Mouse (Mus musculus): ENCODE measurements at regions not wholly inside any gene's neighbourhood (a gene's known extent, or its start where the extent isn't known, plus 50 kb on each side); places are given as distances from the start of the nearest gene placed in this dataset.
A peak's percentile ranks its signal among the peaks of the same experiment; 100 is the strongest.

- 47% methylated on average over 3 of the region's 3 CpGs for WGBS
- Histone ChIP-seq H3K4me3 (ENCODE audit: low read length) (no peak overlapping the region), H3K27ac (ENCODE audit: low read length) (no peak overlapping the region), H3K9ac (ENCODE audit: low read length) (no peak overlapping the region), H3K27me3 (ENCODE audit: control insufficient read depth, insufficient read depth, low read length) (no peaks in the 10 kb centered on the region), H3K9me3 (replicated peaks; ENCODE audit: control insufficient read depth, low read length) (no peaks in the 10 kb centered on the region), H3K4me1 (ENCODE audit: control insufficient read depth, insufficient read depth, low read length) (no peaks in the 10 kb centered on the region), H3K36me3 (ENCODE audit: control insufficient read depth, insufficient read depth) (no peaks in the 10 kb centered on the region), H3K4me2 (ENCODE audit: low read depth, low read length) (no peak overlapping the region)
- no peak for ATAC-seq (replicated peaks; ENCODE audit: extremely low read depth, insufficient read depth, low FRiP score)
Measured at GRCm38 (mm10) chr16:77252349-77252748, 238.8 kb downstream of the Usp25 start.

GRCm38 (mm10) chr16:77251422-77251821 is 237.9 kb downstream of the Usp25 start:
- H3K9me3 ChIP-seq (replicated peaks; ENCODE audit: control insufficient read depth, low read length) = no peaks in the 10 kb centered on the region
- no peaks in the 10 kb centered on the region for H3K4me1 ChIP-seq (ENCODE audit: control insufficient read depth, insufficient read depth, low read length)
- no peak overlapping the region for H3K27ac ChIP-seq (ENCODE audit: low read length)
- no peak overlapping the region for H3K4me3 ChIP-seq (ENCODE audit: low read length)
- 52% methylated on average over 3 of the region's 3 CpGs for WGBS
- H3K27me3 ChIP-seq (ENCODE audit: control insufficient read depth, insufficient read depth, low read length) = no peaks in the 10 kb centered on the region
- no peaks in the 10 kb centered on the region for H3K36me3 ChIP-seq (ENCODE audit: control insufficient read depth, insufficient read depth)
- H3K4me2 ChIP-seq (ENCODE audit: low read depth, low read length) = no peak overlapping the region
- ATAC-seq (replicated peaks; ENCODE audit: extremely low read depth, insufficient read depth, low FRiP score) = no peak
- H3K9ac ChIP-seq (ENCODE audit: low read length) = no peak overlapping the region

GRCm38 (mm10) chr16:77240876-77241275 is 227.4 kb downstream of the Usp25 start:
- H3K4me3 ChIP-seq (ENCODE audit: low read length) = no peak overlapping the region
- ATAC-seq (replicated peaks; ENCODE audit: extremely low read depth, insufficient read depth, low FRiP score) = no peak
- H3K4me1 ChIP-seq (ENCODE audit: control insufficient read depth, insufficient read depth, low read length) = 0 out of 2 replicates have a peak, but pooled peaks cover 2% of the 10 kb centered on the region
- no peaks in the 10 kb centered on the region for H3K36me3 ChIP-seq (ENCODE audit: control insufficient read depth, insufficient read depth)
- H3K27ac ChIP-seq (ENCODE audit: low read length) = no peak overlapping the region
- H3K9ac ChIP-seq (ENCODE audit: low read length) = no peak overlapping the region
- 73% methylated on average over 6 of the region's 6 CpGs for WGBS
- H3K4me2 ChIP-seq (ENCODE audit: low read depth, low read length) = no peak overlapping the region
- H3K9me3 ChIP-seq (replicated peaks; ENCODE audit: control insufficient read depth, low read length) = no peaks in the 10 kb centered on the region
- H3K27me3 ChIP-seq (ENCODE audit: control insufficient read depth, insufficient read depth, low read length) = no peaks in the 10 kb centered on the region

- no peak for ATAC-seq (replicated peaks; ENCODE audit: extremely low read depth, insufficient read depth, low FRiP score)
- WGBS = 68% methylated on average over 9 of the region's 9 CpGs
- Histone ChIP-seq H3K4me2 (ENCODE audit: low read depth, low read length) (no peak overlapping the region), H3K9ac (ENCODE audit: low read length) (no peak overlapping the region), H3K4me3 (ENCODE audit: low read length) (no peak overlapping the region), H3K36me3 (ENCODE audit: control insufficient read depth, insufficient read depth) (no peaks in the 10 kb centered on the region), H3K9me3 (replicated peaks; ENCODE audit: control insufficient read depth, low read length) (no peaks in the 10 kb centered on the region), H3K4me1 (ENCODE audit: control insufficient read depth, insufficient read depth, low read length) (0 out of 2 replicates have a peak, but pooled peaks cover 2% of the 10 kb centered on the region), H3K27me3 (ENCODE audit: control insufficient read depth, insufficient read depth, low read length) (no peaks in the 10 kb centered on the region), H3K27ac (ENCODE audit: low read length) (no peak overlapping the region)
Measured at GRCm38 (mm10) chr16:77239176-77239790, 225.8 kb downstream of the Usp25 start.

- H3K9ac ChIP-seq (ENCODE audit: low read length) = no peak overlapping the region
- 76% methylated on average over 13 of the region's 13 CpGs for WGBS
- H3K9me3 ChIP-seq (replicated peaks; ENCODE audit: control insufficient read depth, low read length) = no peaks in the 10 kb centered on the region
- no peak overlapping the region for H3K4me3 ChIP-seq (ENCODE audit: low read length)
- no peak overlapping the region for H3K4me2 ChIP-seq (ENCODE audit: low read depth, low read length)
- H3K27ac ChIP-seq (ENCODE audit: low read length) = no peak overlapping the region
- H3K4me1 ChIP-seq (ENCODE audit: control insufficient read depth, insufficient read depth, low read length) = 0 out of 2 replicates have a peak, but pooled peaks cover 2% of the 10 kb centered on the region
- no peak for ATAC-seq (replicated peaks; ENCODE audit: extremely low read depth, insufficient read depth, low FRiP score)
- H3K36me3 ChIP-seq (ENCODE audit: control insufficient read depth, insufficient read depth) = no peaks in the 10 kb centered on the region
- no peaks in the 10 kb centered on the region for H3K27me3 ChIP-seq (ENCODE audit: control insufficient read depth, insufficient read depth, low read length)
Measured at GRCm38 (mm10) chr16:77238358-77239175, 225.1 kb downstream of the Usp25 start.

- H3K9ac ChIP-seq (ENCODE audit: low read length) = no peak overlapping the region
- ATAC-seq (replicated peaks; ENCODE audit: extremely low read depth, insufficient read depth, low FRiP score) = no peak
- H3K4me1 ChIP-seq (ENCODE audit: control insufficient read depth, insufficient read depth, low read length) = 0 out of 2 replicates have a peak, but pooled peaks cover 2% of the 10 kb centered on the region
- no peak overlapping the region for H3K27ac ChIP-seq (ENCODE audit: low read length)
- no peaks in the 10 kb centered on the region for H3K27me3 ChIP-seq (ENCODE audit: control insufficient read depth, insufficient read depth, low read length)
- H3K9me3 ChIP-seq (replicated peaks; ENCODE audit: control insufficient read depth, low read length) = no peaks in the 10 kb centered on the region
- WGBS = 76% methylated on average over 7 of the region's 7 CpGs
- H3K36me3 ChIP-seq (ENCODE audit: control insufficient read depth, insufficient read depth) = no peaks in the 10 kb centered on the region
- H3K4me2 ChIP-seq (ENCODE audit: low read depth, low read length) = no peak overlapping the region
- no peak overlapping the region for H3K4me3 ChIP-seq (ENCODE audit: low read length)
Measured at GRCm38 (mm10) chr16:77237631-77238357, 224.3 kb downstream of the Usp25 start.

GRCm38 (mm10) chr16:77237272-77237603 is 223.7 kb downstream of the Usp25 start:
- Histone ChIP-seq H3K4me3 (ENCODE audit: low read length) (peak overlapping the region; percentile 52), H3K4me2 (ENCODE audit: low read depth, low read length) (peak overlapping the region; percentile 65), H3K9ac (ENCODE audit: low read length) (peak overlapping the region; percentile 53), H3K27me3 (ENCODE audit: control insufficient read depth, insufficient read depth, low read length) (no peaks in the 10 kb centered on the region), H3K4me1 (ENCODE audit: control insufficient read depth, insufficient read depth, low read length) (0 out of 2 replicates have a peak, but pooled peaks cover 2% of the 10 kb centered on the region), H3K9me3 (replicated peaks; ENCODE audit: control insufficient read depth, low read length) (no peaks in the 10 kb centered on the region), H3K27ac (ENCODE audit: low read length) (no peak overlapping the region), H3K36me3 (ENCODE audit: control insufficient read depth, insufficient read depth) (no peaks in the 10 kb centered on the region)
- 76% methylated on average over 2 of the region's 2 CpGs for WGBS
- no peak for ATAC-seq (replicated peaks; ENCODE audit: extremely low read depth, insufficient read depth, low FRiP score)

- ATAC-seq (replicated peaks; ENCODE audit: extremely low read depth, insufficient read depth, low FRiP score) = peak; percentile 49
- Histone ChIP-seq H3K27ac (ENCODE audit: low read length) (no peak overlapping the region), H3K9ac (ENCODE audit: low read length) (peak overlapping the region; percentile 53), H3K9me3 (replicated peaks; ENCODE audit: control insufficient read depth, low read length) (no peaks in the 10 kb centered on the region), H3K4me2 (ENCODE audit: low read depth, low read length) (peak overlapping the region; percentile 65), H3K4me1 (ENCODE audit: control insufficient read depth, insufficient read depth, low read length) (0 out of 2 replicates have a peak, but pooled peaks cover 2% of the 10 kb centered on the region), H3K36me3 (ENCODE audit: control insufficient read depth, insufficient read depth) (no peaks in the 10 kb centered on the region), H3K4me3 (ENCODE audit: low read length) (peak overlapping the region; percentile 52), H3K27me3 (ENCODE audit: control insufficient read depth, insufficient read depth, low read length) (no peaks in the 10 kb centered on the region)
- 26% methylated on average over 13 of the region's 13 CpGs for WGBS
Measured at GRCm38 (mm10) chr16:77236509-77237271, 223.2 kb downstream of the Usp25 start.
